Mouse (Mus musculus): ENCODE data around the gene Fam219b. TPM values are rescaled to one million over a fixed set of nuclear protein-coding genes. Genes with fewer than 3 reads are reported as not detected.

Gene Fam219b
- total and polyA plus RNA-seq, 3 experiments, result 8.1 to 12.2 (median 11.3) TPM

GRCm38 (mm10) chr9:57575577-57575976 lies 38.2 kb downstream of the Fam219b start:
- Histone ChIP-seq H3K27me3 (ENCODE audit: insufficient read depth, low read length) (no peaks in the 10 kb centered on the region), H3K4me3 (ENCODE audit: low read depth, low read length) (no peak overlapping the region), H3K36me3 (replicated peaks) (peaks cover 85% of the 10 kb centered on the region), H3K4me1 (ENCODE audit: insufficient read depth, low read depth, low read length) (peaks cover 12% of the 10 kb centered on the region; the same call in 1 of the 2 replicates), H3K9me3 (replicated peaks) (no peaks in the 10 kb centered on the region)
- ATAC-seq (ENCODE audit: extremely low read depth, insufficient number of reproducible peaks, low FRiP score, poor library complexity, severe bottlenecking) (no peak), DNase-seq (ENCODE audit: low spot score) (no peak)
- no peak for TF ChIP-seq GATA2 (IDR thresholded peaks at IDR 0.05; ENCODE audit: borderline replicate concordance, low read depth, low read length)

GRCm38 (mm10) chr9:57577144-57577849 lies 40.0 kb downstream of the Fam219b start:
- DNase-seq (ENCODE audit: low spot score) (no peak), ATAC-seq (ENCODE audit: extremely low read depth, insufficient number of reproducible peaks, low FRiP score, poor library complexity, severe bottlenecking) (no peak)
- H3K4me3 ChIP-seq (ENCODE audit: low read depth, low read length), result no peak overlapping the region
- peaks cover 12% of the 10 kb centered on the region; the same call in 1 of the 2 replicates for H3K4me1 ChIP-seq (ENCODE audit: insufficient read depth, low read depth, low read length)
- no peaks in the 10 kb centered on the region for H3K9me3 ChIP-seq (replicated peaks)
- H3K36me3 ChIP-seq (replicated peaks), result peaks cover 87% of the 10 kb centered on the region
- TF ChIP-seq GATA2 (IDR thresholded peaks at IDR 0.05; ENCODE audit: borderline replicate concordance, low read depth, low read length) (no peak), CTCF (IDR thresholded peaks at IDR 0.05; ENCODE audit: low read depth, low read length) (no peak), TAL1 (conservative IDR thresholded peaks at IDR 0.05; ENCODE audit: low read depth, low read length) (no peak), GATA1 (IDR thresholded peaks at IDR 0.05; ENCODE audit: borderline replicate concordance, low read length) (no peak), POLR2AphosphoS5 (IDR thresholded peaks at IDR 0.05; ENCODE audit: insufficient replicate concordance, low read depth, low read length) (no peak)
- no peaks in the 10 kb centered on the region for H3K27me3 ChIP-seq (ENCODE audit: insufficient read depth, low read length)

GRCm38 (mm10) chr9:57584991-57585390 lies 47.7 kb downstream of the Fam219b start:
- Histone ChIP-seq H3K4me1 (ENCODE audit: insufficient read depth, low read depth, low read length) (peaks cover 16% of the 10 kb centered on the region), H3K36me3 (replicated peaks) (peaks cover 81% of the 10 kb centered on the region), H3K27me3 (ENCODE audit: insufficient read depth, low read length) (no peaks in the 10 kb centered on the region), H3K9me3 (replicated peaks) (no peaks in the 10 kb centered on the region), H3K4me3 (ENCODE audit: low read depth, low read length) (no peak overlapping the region)
- no peak for ATAC-seq (ENCODE audit: extremely low read depth, insufficient number of reproducible peaks, low FRiP score, poor library complexity, severe bottlenecking)
- DNase-seq (ENCODE audit: low spot score), result no peak
- TF ChIP-seq GATA1 (IDR thresholded peaks at IDR 0.05; ENCODE audit: borderline replicate concordance, low read length), result no peak
- TF ChIP-seq GATA2 (IDR thresholded peaks at IDR 0.05; ENCODE audit: borderline replicate concordance, low read depth, low read length), result no peak
- TF ChIP-seq CTCF (IDR thresholded peaks at IDR 0.05; ENCODE audit: low read depth, low read length), result no peak
- TF ChIP-seq POLR2AphosphoS5 (IDR thresholded peaks at IDR 0.05; ENCODE audit: insufficient replicate concordance, low read depth, low read length), result no peak
- no peak for TF ChIP-seq TAL1 (conservative IDR thresholded peaks at IDR 0.05; ENCODE audit: low read depth, low read length)

- TF ChIP-seq TAL1 (conservative IDR thresholded peaks at IDR 0.05; ENCODE audit: low read depth, low read length), result no peak
- no peak for TF ChIP-seq GATA2 (IDR thresholded peaks at IDR 0.05; ENCODE audit: borderline replicate concordance, low read depth, low read length)
- no peak for TF ChIP-seq CTCF (IDR thresholded peaks at IDR 0.05; ENCODE audit: low read depth, low read length)
- DNase-seq (ENCODE audit: low spot score), result peak; percentile 87
- peaks cover 79% of the 10 kb centered on the region for H3K36me3 ChIP-seq (replicated peaks)
- peak within 1 kb of the TSS; percentile 87 for H3K4me3 ChIP-seq (ENCODE audit: low read depth, low read length)
- ATAC-seq (ENCODE audit: extremely low read depth, insufficient number of reproducible peaks, low FRiP score, poor library complexity, severe bottlenecking), result peak; percentile 69
- H3K27me3 ChIP-seq (ENCODE audit: insufficient read depth, low read length), result no peaks in the 10 kb centered on the region
- H3K9me3 ChIP-seq (replicated peaks), result no peaks in the 10 kb centered on the region
- H3K4me1 ChIP-seq (ENCODE audit: insufficient read depth, low read depth, low read length), result peaks cover 29% of the 10 kb centered on the region
These were observed 52.1 kb downstream of the Fam219b start, which contains the start of gene Ulk3 for GRCm38 (mm10) chr9:57589224-57590126. Gene Ulk3, plus strand, starts transcription at chr9:57589452.

- TF ChIP-seq POLR2AphosphoS5 (IDR thresholded peaks at IDR 0.05; ENCODE audit: insufficient replicate concordance, low read depth, low read length), result no peak
- no peak for TF ChIP-seq TAL1 (conservative IDR thresholded peaks at IDR 0.05; ENCODE audit: low read depth, low read length)
- TF ChIP-seq GATA2 (IDR thresholded peaks at IDR 0.05; ENCODE audit: borderline replicate concordance, low read depth, low read length), result no peak
- TF ChIP-seq CTCF (IDR thresholded peaks at IDR 0.05; ENCODE audit: low read depth, low read length), result no peak
- no peak for TF ChIP-seq GATA1 (IDR thresholded peaks at IDR 0.05; ENCODE audit: borderline replicate concordance, low read length)
- Histone ChIP-seq H3K4me3 (ENCODE audit: low read depth, low read length) (no peak overlapping the region), H3K27me3 (ENCODE audit: insufficient read depth, low read length) (no peaks in the 10 kb centered on the region), H3K9me3 (replicated peaks) (no peaks in the 10 kb centered on the region), H3K4me1 (ENCODE audit: insufficient read depth, low read depth, low read length) (peaks cover 29% of the 10 kb centered on the region), H3K36me3 (replicated peaks) (peaks cover 80% of the 10 kb centered on the region)
- ATAC-seq (ENCODE audit: extremely low read depth, insufficient number of reproducible peaks, low FRiP score, poor library complexity, severe bottlenecking) (no peak), DNase-seq (ENCODE audit: low spot score) (no peak)
These were observed 53.4 kb downstream of the Fam219b start for GRCm38 (mm10) chr9:57590726-57591125.

Other genes starting within 250 kb of the Fam219b start
- gene Ppcdc, start 97.4 kb upstream of the Fam219b start, total RNA-seq (2014; fragmentation: Nextera tagmentation), result 55.0 and 58.6 TPM in 2 replicates
- gene Ppcdc, start 97.4 kb upstream of the Fam219b start, total RNA-seq (2017), result 26.0 and 29.9 TPM in 2 replicates
- gene Ppcdc, start 97.4 kb upstream of the Fam219b start, polyA plus RNA-seq (2012), result 3.0 and 8.5 TPM in 2 replicates
- gene Scamp5, start 69.5 kb upstream of the Fam219b start, total RNA-seq (2014; fragmentation: Nextera tagmentation), result not detected in 2 replicates
- gene Scamp5, start 69.5 kb upstream of the Fam219b start, total RNA-seq (2017), result 0.22 and 0.29 TPM in 2 replicates
- 0.21 and 0.22 TPM in 2 replicates for gene Scamp5, start 69.5 kb upstream of the Fam219b start, polyA plus RNA-seq (2012)
- 10.8 and 17.4 TPM in 2 replicates for gene Rpp25, start 33.5 kb upstream of the Fam219b start, total RNA-seq (2014; fragmentation: Nextera tagmentation)
- 2.9 and 5.4 TPM in 2 replicates for gene Rpp25, start 33.5 kb upstream of the Fam219b start, total RNA-seq (2017)
- gene Rpp25, start 33.5 kb upstream of the Fam219b start, polyA plus RNA-seq (2012), result 5.4 and 6.2 TPM in 2 replicates
- gene Cox5a, start 16.3 kb upstream of the Fam219b start, total RNA-seq (2014; fragmentation: Nextera tagmentation), result 88.8 and 106 TPM in 2 replicates
- 129 and 181 TPM in 2 replicates for gene Cox5a, start 16.3 kb upstream of the Fam219b start, total RNA-seq (2017)
- 455 and 528 TPM in 2 replicates for gene Cox5a, start 16.3 kb upstream of the Fam219b start, polyA plus RNA-seq (2012)
- gene Mpi, start 15.2 kb downstream of the Fam219b start, total RNA-seq (2014; fragmentation: Nextera tagmentation), result 11.1 and 12.3 TPM in 2 replicates
- 12.1 and 12.5 TPM in 2 replicates for gene Mpi, start 15.2 kb downstream of the Fam219b start, total RNA-seq (2017)
- gene Mpi, start 15.2 kb downstream of the Fam219b start, polyA plus RNA-seq (2012), result 2.5 and 4.4 TPM in 2 replicates
- gene Scamp2, start 23.4 kb downstream of the Fam219b start, total RNA-seq (2014; fragmentation: Nextera tagmentation), result 18.0 and 26.6 TPM in 2 replicates
- gene Scamp2, start 23.4 kb downstream of the Fam219b start, total RNA-seq (2017), result 16.6 and 19.4 TPM in 2 replicates
- 7.4 and 19.2 TPM in 2 replicates for gene Scamp2, start 23.4 kb downstream of the Fam219b start, polyA plus RNA-seq (2012)
- 14.1 and 14.3 TPM in 2 replicates for gene Ulk3, start 51.9 kb downstream of the Fam219b start, total RNA-seq (2014; fragmentation: Nextera tagmentation)
- 10.0 and 10.5 TPM in 2 replicates for gene Ulk3, start 51.9 kb downstream of the Fam219b start, total RNA-seq (2017)
- gene Ulk3, start 51.9 kb downstream of the Fam219b start, polyA plus RNA-seq (2012), result 3.3 and 3.4 TPM in 2 replicates
- not detected in 2 replicates for gene Cplx3, start 68.8 kb downstream of the Fam219b start, total RNA-seq (2014; fragmentation: Nextera tagmentation)
- gene Cplx3, start 68.8 kb downstream of the Fam219b start, total RNA-seq (2017), result 0.11 TPM in 1 of 2 replicates, not detected in the other
- not detected in 2 replicates for gene Cplx3, start 68.8 kb downstream of the Fam219b start, polyA plus RNA-seq (2012)
- gene Lman1l, start 83.2 kb downstream of the Fam219b start, total RNA-seq (2014; fragmentation: Nextera tagmentation), result not detected in 2 replicates
- not detected in 2 replicates for gene Lman1l, start 83.2 kb downstream of the Fam219b start, total RNA-seq (2017)
- gene Lman1l, start 83.2 kb downstream of the Fam219b start, polyA plus RNA-seq (2012), result not detected in 2 replicates
- 118 and 125 TPM in 2 replicates for gene Csk, start 116.1 kb downstream of the Fam219b start, total RNA-seq (2014; fragmentation: Nextera tagmentation)
- 151 and 154 TPM in 2 replicates for gene Csk, start 116.1 kb downstream of the Fam219b start, total RNA-seq (2017)
- gene Csk, start 116.1 kb downstream of the Fam219b start, polyA plus RNA-seq (2012), result 311 and 332 TPM in 2 replicates
- not detected in 2 replicates for gene Cyp1a2, start 146.2 kb downstream of the Fam219b start, total RNA-seq (2014; fragmentation: Nextera tagmentation)
- gene Cyp1a2, start 146.2 kb downstream of the Fam219b start, total RNA-seq (2017), result not detected in 2 replicates
- not detected in 2 replicates for gene Cyp1a2, start 146.2 kb downstream of the Fam219b start, polyA plus RNA-seq (2012)
- not detected in 2 replicates for gene Cyp1a1, start 150.4 kb downstream of the Fam219b start, total RNA-seq (2014; fragmentation: Nextera tagmentation)
- not detected in 2 replicates for gene Cyp1a1, start 150.4 kb downstream of the Fam219b start, total RNA-seq (2017)
- not detected in 2 replicates for gene Cyp1a1, start 150.4 kb downstream of the Fam219b start, polyA plus RNA-seq (2012)
- 11.6 and 13.2 TPM in 2 replicates for gene Edc3, start 171.0 kb downstream of the Fam219b start, total RNA-seq (2014; fragmentation: Nextera tagmentation)
- gene Edc3, start 171.0 kb downstream of the Fam219b start, total RNA-seq (2017), result 5.7 and 5.9 TPM in 2 replicates
- 9.5 and 9.8 TPM in 2 replicates for gene Edc3, start 171.0 kb downstream of the Fam219b start, polyA plus RNA-seq (2012)
- gene Clk3, start 228.3 kb downstream of the Fam219b start, total RNA-seq (2014; fragmentation: Nextera tagmentation), result 95.9 and 119 TPM in 2 replicates
- gene Clk3, start 228.3 kb downstream of the Fam219b start, total RNA-seq (2017), result 53.8 and 56.8 TPM in 2 replicates
- gene Clk3, start 228.3 kb downstream of the Fam219b start, polyA plus RNA-seq (2012), result 33.0 and 36.9 TPM in 2 replicates